ENCODE assay signal across 18 mouse cellular contexts in genomic region chr7:55222997-55223396, GRCm38 (mm10).
"Had no signal": no experiment of that assay in that cellular context is flagged by ENCODE, and none has a peak within 500 bp of the region (broad histone marks: within the 10 kb centered on the region; RNA-seq: fewer than 3 reads in every experiment).

No protein-coding gene starts in this region.

- H3K27me3 ChIP-seq: midbrain, embryonic 12.5 days; neural tube, embryonic 13.5 days; neural tube, embryonic 15.5 days had no signal

- DNase-seq: lung, adult 18-20 months; lung, embryonic 14.5 days; lung, postnatal 10 days; lung, postnatal 4 days; midbrain, embryonic 14.5 days; right cerebral cortex, adult 18-20 months; right cerebral cortex, postnatal 25 days; right cerebral cortex, postnatal 4 days; spleen, adult 18-20 months; thymus, adult 18-20 months; thymus, postnatal 25 days; thymus, postnatal 4 days had no signal

- ATAC-seq: midbrain, embryonic 16.5 days had no signal

- H3K9me3 ChIP-seq: midbrain, embryonic 10.5 days; midbrain, embryonic 12.5 days; neural tube, embryonic 13.5 days; neural tube, embryonic 15.5 days had no signal

- H3K4me1 ChIP-seq: midbrain, embryonic 10.5 days; midbrain, embryonic 12.5 days; neural tube, embryonic 13.5 days; neural tube, embryonic 15.5 days had no signal

- H3K9ac ChIP-seq: lung, embryonic 14.5 days; midbrain, embryonic 12.5 days; neural tube, embryonic 13.5 days; neural tube, embryonic 15.5 days had no signal

- H3K4me3 ChIP-seq: midbrain, embryonic 10.5 days; midbrain, embryonic 12.5 days; myocyte; neural tube, embryonic 13.5 days; neural tube, embryonic 15.5 days had no signal

- H3K27ac ChIP-seq: midbrain, embryonic 10.5 days; midbrain, embryonic 12.5 days; neural tube, embryonic 13.5 days; neural tube, embryonic 15.5 days had no signal

- H3K36me3 ChIP-seq: midbrain, embryonic 10.5 days; midbrain, embryonic 12.5 days; neural tube, embryonic 13.5 days; neural tube, embryonic 15.5 days had no signal

- H3K4me2 ChIP-seq: lung, embryonic 14.5 days; midbrain, embryonic 12.5 days; neural tube, embryonic 13.5 days; neural tube, embryonic 15.5 days had no signal
